Mouse (Mus musculus): Measurements from ENCODE around the gene Flvcr1. TPM values are rescaled to one million over a fixed set of nuclear protein-coding genes. Genes with fewer than 3 reads are reported as not detected.

Flvcr1 gene
- polyA plus RNA-seq, 1 experiment from 2014 or later = 7.2 TPM

GRCm38 (mm10) chr1:191000686-191001085 lies 25.3 kb downstream of the Flvcr1 start:
- Histone ChIP-seq H3K4me2 (replicated peaks) (no peak overlapping the region), H3K4me3 (replicated peaks) (no peak overlapping the region), H3K9ac (replicated peaks) (no peak overlapping the region), H3K36me3 (peaks cover 18% of the 10 kb centered on the region), H3K27me3 (no peaks in the 10 kb centered on the region), H3K9me3 (peaks cover 6% of the 10 kb centered on the region), H3K4me1 (replicated peaks) (0 out of 2 replicates have a peak, but pooled peaks cover under 1% of the 10 kb centered on the region), H3K27ac (no peak overlapping the region)
- no peak for ATAC-seq
- 82% methylated on average over 3 of the region's 3 CpGs for WGBS

- Histone ChIP-seq H3K27ac (no peak overlapping the region), H3K4me2 (replicated peaks) (no peak overlapping the region), H3K4me3 (replicated peaks) (no peak overlapping the region), H3K36me3 (0 out of 2 replicates have a peak, but pooled peaks cover 5% of the 10 kb centered on the region), H3K27me3 (no peaks in the 10 kb centered on the region), H3K9ac (replicated peaks) (no peak overlapping the region), H3K9me3 (peaks cover 6% of the 10 kb centered on the region), H3K4me1 (replicated peaks) (0 out of 2 replicates have a peak, but pooled peaks cover 3% of the 10 kb centered on the region)
- no peak for ATAC-seq
- 100% methylated on average over 1 of the region's 1 CpGs for WGBS
Measured at GRCm38 (mm10) chr1:190998027-190998426, 27.9 kb downstream of the Flvcr1 start.

GRCm38 (mm10) chr1:190996346-190996877 lies 29.5 kb downstream of the Flvcr1 start:
- Histone ChIP-seq H3K9ac (replicated peaks) (no peak overlapping the region), H3K4me1 (replicated peaks) (0 out of 2 replicates have a peak, but pooled peaks cover 3% of the 10 kb centered on the region), H3K4me3 (replicated peaks) (no peak overlapping the region), H3K4me2 (replicated peaks) (no peak overlapping the region), H3K36me3 (0 out of 2 replicates have a peak, but pooled peaks cover 5% of the 10 kb centered on the region), H3K27me3 (no peaks in the 10 kb centered on the region), H3K9me3 (peaks cover 6% of the 10 kb centered on the region), H3K27ac (no peak overlapping the region)
- WGBS = 76% methylated on average over 6 of the region's 6 CpGs
- ATAC-seq = no peak

- Histone ChIP-seq H3K36me3 (0 out of 2 replicates have a peak, but pooled peaks cover 5% of the 10 kb centered on the region), H3K4me3 (replicated peaks) (no peak overlapping the region), H3K27ac (no peak overlapping the region), H3K9ac (replicated peaks) (no peak overlapping the region), H3K4me1 (replicated peaks) (0 out of 2 replicates have a peak, but pooled peaks cover 3% of the 10 kb centered on the region), H3K27me3 (no peaks in the 10 kb centered on the region), H3K4me2 (replicated peaks) (no peak overlapping the region), H3K9me3 (peaks cover 6% of the 10 kb centered on the region)
- WGBS = 69% methylated on average over 7 of the region's 7 CpGs
- ATAC-seq = no peak
Measured at GRCm38 (mm10) chr1:190995548-190995947, 30.4 kb downstream of the Flvcr1 start.

- WGBS = 82% methylated on average over 9 of the region's 9 CpGs
- H3K27ac ChIP-seq = no peak overlapping the region
- ATAC-seq = no peak
Measured at GRCm38 (mm10) chr1:190989437-190990082, 36.4 kb downstream of the Flvcr1 start.

GRCm38 (mm10) chr1:190981412-190981811 lies 44.5 kb downstream of the Flvcr1 start:
- Histone ChIP-seq H3K4me1 (replicated peaks) (peaks cover 16% of the 10 kb centered on the region), H3K9me3 (no peaks in the 10 kb centered on the region), H3K27ac (no peak overlapping the region), H3K27me3 (no peaks in the 10 kb centered on the region; the same call in 1 of the 2 replicates), H3K4me3 (replicated peaks) (no peak overlapping the region), H3K9ac (replicated peaks) (no peak overlapping the region), H3K4me2 (replicated peaks) (no peak overlapping the region), H3K36me3 (no peaks in the 10 kb centered on the region)
- no peak for ATAC-seq
- 77% methylated on average over 4 of the region's 4 CpGs for WGBS

More at GRCm38 (mm10) chr1:190989437-190990082, 36.4 kb downstream of the Flvcr1 start:
- no peaks in the 10 kb centered on the region for H3K27me3 ChIP-seq
- no peak overlapping the region for H3K4me2 ChIP-seq (replicated peaks)
- H3K9ac ChIP-seq (replicated peaks) = no peak overlapping the region
- no peaks in the 10 kb centered on the region for H3K4me1 ChIP-seq (replicated peaks)
- H3K9me3 ChIP-seq = no peaks in the 10 kb centered on the region
- H3K4me3 ChIP-seq (replicated peaks) = no peak overlapping the region
- H3K36me3 ChIP-seq = no peaks in the 10 kb centered on the region

- no peaks in the 10 kb centered on the region for H3K9me3 ChIP-seq
- WGBS = 73% methylated on average over 1 of the region's 1 CpGs
- no peaks in the 10 kb centered on the region; the same call in 1 of the 2 replicates for H3K27me3 ChIP-seq
- no peak overlapping the region for H3K9ac ChIP-seq (replicated peaks)
- H3K4me1 ChIP-seq (replicated peaks) = peaks cover 25% of the 10 kb centered on the region
- no peak overlapping the region for H3K27ac ChIP-seq
- no peak overlapping the region for H3K4me3 ChIP-seq (replicated peaks)
- ATAC-seq = no peak
- H3K4me2 ChIP-seq (replicated peaks) = no peak overlapping the region
- H3K36me3 ChIP-seq = peaks cover under 1% of the 10 kb centered on the region; the same call in 1 of the 2 replicates
Measured at GRCm38 (mm10) chr1:190980470-190980869, 45.5 kb downstream of the Flvcr1 start.

- Histone ChIP-seq H3K36me3 (peaks cover 14% of the 10 kb centered on the region), H3K27me3 (no peaks in the 10 kb centered on the region; the same call in 1 of the 2 replicates), H3K27ac (peak within 1 kb of the TSS; percentile 97), H3K9me3 (no peaks in the 10 kb centered on the region), H3K4me3 (replicated peaks) (peak within 1 kb of the TSS; percentile 86), H3K9ac (replicated peaks) (peak within 1 kb of the TSS; percentile 98), H3K4me2 (replicated peaks) (peak within 1 kb of the TSS; percentile 93), H3K4me1 (replicated peaks) (peaks cover 38% of the 10 kb centered on the region)
- ATAC-seq = peak; percentile 99
- WGBS = 0% methylated on average over 38 of the region's 38 CpGs
Measured at GRCm38 (mm10) chr1:190979100-190979563, 46.8 kb downstream of the Flvcr1 start, which contains the start of gene Vash2. Vash2 (minus strand) TSS chr1:190979296.

GRCm38 (mm10) chr1:190978511-190979073 lies 47.4 kb downstream of the Flvcr1 start:
- H3K36me3 ChIP-seq = peaks cover 19% of the 10 kb centered on the region
- no peaks in the 10 kb centered on the region; the same call in 1 of the 2 replicates for H3K27me3 ChIP-seq
- H3K9ac ChIP-seq (replicated peaks) = peak overlapping the region; percentile 98
- peak overlapping the region; percentile 93 for H3K4me2 ChIP-seq (replicated peaks)
- peak overlapping the region; percentile 86 for H3K4me3 ChIP-seq (replicated peaks)
- peaks cover 38% of the 10 kb centered on the region for H3K4me1 ChIP-seq (replicated peaks)
- H3K27ac ChIP-seq = peak overlapping the region; percentile 97
- ATAC-seq = peak; percentile 82
- H3K9me3 ChIP-seq = no peaks in the 10 kb centered on the region
- under 1% methylated on average over 46 of the region's 46 CpGs for WGBS

- Histone ChIP-seq H3K9me3 (no peaks in the 10 kb centered on the region), H3K36me3 (peaks cover 25% of the 10 kb centered on the region), H3K4me2 (replicated peaks) (peak overlapping the region; percentile 93), H3K4me3 (replicated peaks) (peak overlapping the region; percentile 86), H3K9ac (replicated peaks) (peak overlapping the region; percentile 98), H3K27me3 (no peaks in the 10 kb centered on the region; the same call in 1 of the 2 replicates), H3K27ac (peak overlapping the region; percentile 97), H3K4me1 (replicated peaks) (peaks cover 38% of the 10 kb centered on the region)
- peak; percentile 16 for ATAC-seq
- under 1% methylated on average over 20 of the region's 22 CpGs for WGBS
Measured at GRCm38 (mm10) chr1:190978001-190978400, 48.0 kb downstream of the Flvcr1 start.

- H3K4me1 ChIP-seq (replicated peaks) = peaks cover 38% of the 10 kb centered on the region
- H3K27me3 ChIP-seq = no peaks in the 10 kb centered on the region; the same call in 1 of the 2 replicates
- ATAC-seq = no peak
- peak overlapping the region; percentile 93 for H3K4me2 ChIP-seq (replicated peaks)
- H3K36me3 ChIP-seq = peaks cover 35% of the 10 kb centered on the region
- peak overlapping the region; percentile 98 for H3K9ac ChIP-seq (replicated peaks)
- 54% methylated on average over 11 of the region's 11 CpGs for WGBS
- peak overlapping the region; percentile 86 for H3K4me3 ChIP-seq (replicated peaks)
- H3K27ac ChIP-seq = peak overlapping the region; percentile 51; the same call in 1 of the 2 replicates
- H3K9me3 ChIP-seq = no peaks in the 10 kb centered on the region
Measured at GRCm38 (mm10) chr1:190976887-190977573, 48.9 kb downstream of the Flvcr1 start.
